Mouse (Mus musculus): Measurements from ENCODE around the gene Gpr179. TPM values are rescaled to one million over a fixed set of nuclear protein-coding genes. Genes with fewer than 3 reads are reported as not detected.

The Gpr179 gene
- total and polyA plus RNA-seq, 2 experiments from 2014 or later, result 0.61 to 1.8 TPM

GRCm38 (mm10) chr11:97370329-97371091, 18.6 kb upstream of the Gpr179 start:
- DNase-seq (ENCODE audit: low spot score) (peak; percentile 83), ATAC-seq (0 out of 2 replicates have a peak, but pooled peaks have one; percentile 32)
- 0 out of 2 replicates have a peak overlapping the region, but pooled peaks have one; percentile 5 for H3K4me2 ChIP-seq (ENCODE audit: low read depth, low read length)
- peaks cover 14% of the 10 kb centered on the region for H3K4me1 ChIP-seq (ENCODE audit: insufficient read depth, low read length)
- TF ChIP-seq CTCF (IDR thresholded peaks at IDR 0.05; ENCODE audit: low read depth), result no peak
- no peak overlapping the region for H3K4me3 ChIP-seq (ENCODE audit: low read length)
- 39% methylated on average over 7 of the region's 7 CpGs for WGBS
- H3K9ac ChIP-seq (replicated peaks; ENCODE audit: low read length), result no peak overlapping the region
- peak overlapping the region; percentile 60; the same call in 1 of the 2 replicates for H3K27ac ChIP-seq
- H3K9me3 ChIP-seq (ENCODE audit: low read length), result no peaks in the 10 kb centered on the region
- H3K36me3 ChIP-seq (ENCODE audit: insufficient read depth, low read length), result 0 out of 2 replicates have a peak, but pooled peaks cover 3% of the 10 kb centered on the region
- no peaks in the 10 kb centered on the region for H3K27me3 ChIP-seq (ENCODE audit: insufficient read depth, low read length)

GRCm38 (mm10) chr11:97368501-97368900, 16.6 kb upstream of the Gpr179 start:
- peaks cover 27% of the 10 kb centered on the region for H3K4me1 ChIP-seq (ENCODE audit: insufficient read depth, low read length)
- ATAC-seq (no peak), DNase-seq (ENCODE audit: low spot score) (no peak)
- TF ChIP-seq CTCF (IDR thresholded peaks at IDR 0.05; ENCODE audit: low read depth), result no peak
- 55% methylated on average over 5 of the region's 5 CpGs for WGBS
- H3K27ac ChIP-seq, result no peak overlapping the region
- H3K36me3 ChIP-seq (ENCODE audit: insufficient read depth, low read length), result no peaks in the 10 kb centered on the region
- no peak overlapping the region for H3K4me2 ChIP-seq (ENCODE audit: low read depth, low read length)
- no peak overlapping the region for H3K9ac ChIP-seq (replicated peaks; ENCODE audit: low read length)
- no peak overlapping the region for H3K4me3 ChIP-seq (ENCODE audit: low read length)
- no peaks in the 10 kb centered on the region for H3K9me3 ChIP-seq (ENCODE audit: low read length)
- no peaks in the 10 kb centered on the region for H3K27me3 ChIP-seq (ENCODE audit: insufficient read depth, low read length)

GRCm38 (mm10) chr11:97365556-97365955, 13.7 kb upstream of the Gpr179 start:
- Histone ChIP-seq H3K4me2 (ENCODE audit: low read depth, low read length) (peak overlapping the region; percentile 94), H3K4me1 (ENCODE audit: insufficient read depth, low read length) (peaks cover 26% of the 10 kb centered on the region), H3K9ac (replicated peaks; ENCODE audit: low read length) (no peak overlapping the region), H3K27ac (no peak overlapping the region), H3K36me3 (ENCODE audit: insufficient read depth, low read length) (no peaks in the 10 kb centered on the region), H3K9me3 (ENCODE audit: low read length) (no peaks in the 10 kb centered on the region), H3K27me3 (ENCODE audit: insufficient read depth, low read length) (no peaks in the 10 kb centered on the region), H3K4me3 (ENCODE audit: low read length) (peak overlapping the region; percentile 97; the same call in 1 of the 2 replicates)
- no peak for TF ChIP-seq CTCF (IDR thresholded peaks at IDR 0.05; ENCODE audit: low read depth)
- no peak for ATAC-seq
- WGBS, result 22% methylated on average over 1 of the region's 1 CpGs
- DNase-seq (ENCODE audit: low spot score), result no peak

- Histone ChIP-seq H3K4me3 (ENCODE audit: low read length) (peak overlapping the region; percentile 97), H3K9ac (replicated peaks; ENCODE audit: low read length) (peak overlapping the region; percentile 98), H3K27ac (peak overlapping the region; percentile 92; the same call in 1 of the 2 replicates), H3K36me3 (ENCODE audit: insufficient read depth, low read length) (no peaks in the 10 kb centered on the region), H3K27me3 (ENCODE audit: insufficient read depth, low read length) (no peaks in the 10 kb centered on the region), H3K4me2 (ENCODE audit: low read depth, low read length) (peak overlapping the region; percentile 94), H3K4me1 (ENCODE audit: insufficient read depth, low read length) (peaks cover 18% of the 10 kb centered on the region), H3K9me3 (ENCODE audit: low read length) (no peaks in the 10 kb centered on the region)
- WGBS, result 1% methylated on average over 7 of the region's 7 CpGs
- DNase-seq (ENCODE audit: low spot score), result no peak
- ATAC-seq, result no peak
- TF ChIP-seq CTCF (IDR thresholded peaks at IDR 0.05; ENCODE audit: low read depth), result no peak
Measured at GRCm38 (mm10) chr11:97363644-97363995, 11.7 kb upstream of the Gpr179 start.

GRCm38 (mm10) chr11:97362943-97363643, 11.2 kb upstream of the Gpr179 start:
- Histone ChIP-seq H3K27me3 (ENCODE audit: insufficient read depth, low read length) (no peaks in the 10 kb centered on the region), H3K27ac (peak overlapping the region; percentile 92), H3K9me3 (ENCODE audit: low read length) (no peaks in the 10 kb centered on the region), H3K9ac (replicated peaks; ENCODE audit: low read length) (peak overlapping the region; percentile 98), H3K4me3 (ENCODE audit: low read length) (peak overlapping the region; percentile 97), H3K4me2 (ENCODE audit: low read depth, low read length) (peak overlapping the region; percentile 94), H3K4me1 (ENCODE audit: insufficient read depth, low read length) (peaks cover 17% of the 10 kb centered on the region), H3K36me3 (ENCODE audit: insufficient read depth, low read length) (no peaks in the 10 kb centered on the region)
- ATAC-seq, result no peak
- 1% methylated on average over 38 of the region's 49 CpGs for WGBS
- TF ChIP-seq CTCF (IDR thresholded peaks at IDR 0.05; ENCODE audit: low read depth), result no peak
- peak; percentile 39 for DNase-seq (ENCODE audit: low spot score)

GRCm38 (mm10) chr11:97362649-97362942, 10.7 kb upstream of the Gpr179 start:
- under 1% methylated on average over 21 of the region's 39 CpGs for WGBS
- DNase-seq (ENCODE audit: low spot score) (peak; percentile 40), ATAC-seq (no peak)
- no peaks in the 10 kb centered on the region for H3K27me3 ChIP-seq (ENCODE audit: insufficient read depth, low read length)
- peak overlapping the region; percentile 98 for H3K9ac ChIP-seq (replicated peaks; ENCODE audit: low read length)
- peak overlapping the region; percentile 92 for H3K27ac ChIP-seq
- no peak for TF ChIP-seq CTCF (IDR thresholded peaks at IDR 0.05; ENCODE audit: low read depth)
- H3K9me3 ChIP-seq (ENCODE audit: low read length), result no peaks in the 10 kb centered on the region
- peaks cover 17% of the 10 kb centered on the region for H3K4me1 ChIP-seq (ENCODE audit: insufficient read depth, low read length)
- no peaks in the 10 kb centered on the region for H3K36me3 ChIP-seq (ENCODE audit: insufficient read depth, low read length)
- H3K4me2 ChIP-seq (ENCODE audit: low read depth, low read length), result peak overlapping the region; percentile 94
- H3K4me3 ChIP-seq (ENCODE audit: low read length), result peak overlapping the region; percentile 97
